Mouse (Mus musculus) liver, embryonic 13.5 days (tissue): ENCODE results near the gene Myct1. TPM values are rescaled to one million over a fixed set of nuclear protein-coding genes. Genes with fewer than 3 reads are reported as not detected.

Experiments
- ATAC-seq: fragments of 200-750 bp; cut with Nextera tagmentation; 2 replicates; pipeline ENCODE4 v1.8.0; 2017; ENCODE audit warnings: low read depth, mild to moderate bottlenecking, moderate number of reproducible peaks, moderate library complexity
- DNase-seq: peaks from one replicate; pipeline ENCODE4 v3.0.0; 2022
- H3K27ac ChIP-seq: fragments of 300-500 bp; sonication (generic); 2 replicates; pipeline ENCODE4 v1.5.1; 2015; ENCODE audit warnings: moderate library complexity, mild to moderate bottlenecking, inconsistent platforms
- H3K27me3 ChIP-seq: fragments of 300-500 bp; sonication (generic); 2 replicates; pipeline ENCODE4 v1.6.1; 2015; ENCODE audit warnings: mild to moderate bottlenecking, inconsistent platforms
- H3K36me3 ChIP-seq: fragments of 300-500 bp; sonication (generic); 2 replicates; pipeline ENCODE4 v1.6.1; 2015; ENCODE audit warnings: mild to moderate bottlenecking, inconsistent platforms
- H3K4me1 ChIP-seq: fragments of 300-500 bp; sonication (generic); replicated peaks from 2 replicates; pipeline ENCODE4 v1.6.1; 2015; ENCODE audit warnings: inconsistent platforms
- H3K4me2 ChIP-seq: fragments of 300-500 bp; sonication (generic); 2 replicates; pipeline ENCODE4 v1.6.1; 2015; ENCODE audit warnings: inconsistent platforms, mild to moderate bottlenecking, moderate library complexity
- H3K4me3 ChIP-seq: fragments of 300-500 bp; sonication (generic); replicated peaks from 2 replicates; pipeline ENCODE4 v1.5.1; 2015; ENCODE audit warnings: mild to moderate bottlenecking, inconsistent platforms
- H3K9ac ChIP-seq: fragments of 300-500 bp; sonication (generic); 2 replicates; pipeline ENCODE4 v1.6.1; 2015; ENCODE audit warnings: mild to moderate bottlenecking, inconsistent platforms
- H3K9me3 ChIP-seq: fragments of 300-500 bp; sonication (generic); replicated peaks from 2 replicates; pipeline ENCODE4 v1.6.1; 2016; ENCODE audit warnings: inconsistent platforms
- WGBS: fragments of 180-500 bp; shearing (Covaris S2); methylation state at CpG from one replicate; pipeline ENCODE4 v1.1.7; 2015; ENCODE audit not compliant: insufficient replicate concordance; 5-methylcytosine and 5-hydroxymethylcytosine counted together
- polyA plus RNA-seq: library from polyadenylated mRNA; unstranded; fragments of >200 nt; fragmentation: Nextera tagmentation; extraction: Ambion mirVana; gene quantifications from 2 replicates; pipeline ENCODE4 v1.2.1, GENCODE M21; 2015

The Myct1 gene
- polyA plus RNA-seq, 1 experiment from 2014 or later = 2.0 TPM

GRCm38 (mm10) chr10:5626268-5626667 is 32.7 kb downstream of the Myct1 start:
- ATAC-seq (no peak), DNase-seq (no peak)
- WGBS = 72% methylated on average over 5 of the region's 5 CpGs

GRCm38 (mm10) chr10:5633672-5634200 is 40.2 kb downstream of the Myct1 start:
- no peak overlapping the region for H3K4me2 ChIP-seq
- no peaks in the 10 kb centered on the region for H3K9me3 ChIP-seq
- no peaks in the 10 kb centered on the region for H3K4me1 ChIP-seq
- ATAC-seq (no peak), DNase-seq (no peak)
- 47% methylated on average over 4 of the region's 4 CpGs for WGBS
- H3K27me3 ChIP-seq = no peaks in the 10 kb centered on the region
- no peaks in the 10 kb centered on the region for H3K36me3 ChIP-seq
- no peak overlapping the region for H3K9ac ChIP-seq
- no peak overlapping the region for H3K27ac ChIP-seq
- H3K4me3 ChIP-seq = no peak overlapping the region

More at GRCm38 (mm10) chr10:5626268-5626667, 32.7 kb downstream of the Myct1 start:
- no peaks in the 10 kb centered on the region for H3K27me3 ChIP-seq
- no peaks in the 10 kb centered on the region for H3K36me3 ChIP-seq
- no peaks in the 10 kb centered on the region for H3K9me3 ChIP-seq
- H3K4me2 ChIP-seq = no peak overlapping the region
- H3K27ac ChIP-seq = no peak overlapping the region
- H3K9ac ChIP-seq = no peak overlapping the region
- H3K4me3 ChIP-seq = no peak overlapping the region
- H3K4me1 ChIP-seq = no peaks in the 10 kb centered on the region

- DNase-seq (no peak), ATAC-seq (no peak)
- Histone ChIP-seq H3K4me3 (no peak overlapping the region), H3K4me1 (no peaks in the 10 kb centered on the region), H3K9me3 (no peaks in the 10 kb centered on the region), H3K4me2 (no peak overlapping the region), H3K27ac (no peak overlapping the region), H3K36me3 (no peaks in the 10 kb centered on the region), H3K9ac (no peak overlapping the region), H3K27me3 (no peaks in the 10 kb centered on the region)
- WGBS = 9% methylated on average over 1 of the region's 1 CpGs
These were observed 40.8 kb downstream of the Myct1 start for GRCm38 (mm10) chr10:5634336-5634735.

GRCm38 (mm10) chr10:5637322-5637721 is 43.7 kb downstream of the Myct1 start:
- Histone ChIP-seq H3K9me3 (no peaks in the 10 kb centered on the region), H3K4me3 (no peak overlapping the region), H3K4me2 (no peak overlapping the region), H3K36me3 (no peaks in the 10 kb centered on the region), H3K4me1 (no peaks in the 10 kb centered on the region), H3K9ac (no peak overlapping the region), H3K27ac (no peak overlapping the region), H3K27me3 (no peaks in the 10 kb centered on the region)
- ATAC-seq = no peak
- WGBS = 54% methylated on average over 4 of the region's 4 CpGs
- DNase-seq = no peak

GRCm38 (mm10) chr10:5639112-5639511 is 45.5 kb downstream of the Myct1 start, which contains the start of gene Vip:
TSS of gene Vip (plus strand) at chr10:5639218.
- 24% methylated on average over 8 of the region's 8 CpGs for WGBS
- ATAC-seq (no peak), DNase-seq (peak; percentile 3)
- Histone ChIP-seq H3K27me3 (no peaks in the 10 kb centered on the region), H3K36me3 (no peaks in the 10 kb centered on the region), H3K9ac (no peak within 1 kb of the TSS), H3K9me3 (no peaks in the 10 kb centered on the region), H3K27ac (no peak within 1 kb of the TSS), H3K4me2 (no peak within 1 kb of the TSS), H3K4me3 (no peak within 1 kb of the TSS), H3K4me1 (no peaks in the 10 kb centered on the region)

Other genes with a start within 250 kb of the Myct1 start
- gene Syne1, start 42.3 kb upstream of the Myct1 start, polyA plus RNA-seq = 2.4 and 2.5 TPM in 2 replicates
- gene Vip, start 45.4 kb downstream of the Myct1 start, polyA plus RNA-seq = 0.13 and 0.16 TPM in 2 replicates
- 88.6 and 107 TPM in 2 replicates for gene Fbxo5, start 211.8 kb downstream of the Myct1 start, polyA plus RNA-seq
- 7.1 and 7.4 TPM in 2 replicates for gene Mtrf1l, start 230.1 kb downstream of the Myct1 start, polyA plus RNA-seq